9 mouse cellular contexts compared by ENCODE assay signal in genomic region chr4:42949051-42949675, GRCm38 (mm10). TPM values are rescaled to one million over a fixed set of nuclear protein-coding genes. Genes with fewer than 3 reads are reported as not detected.
DNase-seq lines count a peak whose midpoint lies in the region; ATAC-seq and TF ChIP-seq lines count a peak whose summit lies in the region.
"Had no signal": no experiment of that assay in that cellular context is flagged by ENCODE, and none has a peak within 500 bp of the region (broad histone marks: within the 10 kb centered on the region; RNA-seq: fewer than 3 reads in every experiment).

No protein-coding gene starts in this region.

- no peak for ATAC-seq in lung, embryonic 14.5 days (ENCODE audit: insufficient read depth)
- ATAC-seq in embryonic facial prominence, embryonic 15.5 days (ENCODE audit: insufficient number of reproducible peaks, low FRiP score, low TSS enrichment, low read depth): no peak
- no peak for ATAC-seq in intestine, postnatal 0 days
- no peak for ATAC-seq in neural tube, embryonic 13.5 days (ENCODE audit: low read depth)

- H3K4me3 ChIP-seq in lung, embryonic 14.5 days (ENCODE audit: low read depth, low read length): peak overlapping the region; percentile 65
- H3K4me3 ChIP-seq in embryonic facial prominence, embryonic 15.5 days (replicated peaks): peak overlapping the region; percentile 89
- H3K4me3 ChIP-seq in intestine, postnatal 0 days (ENCODE audit: low read depth, low read length): peak overlapping the region; percentile 78
- H3K4me3 ChIP-seq in neural tube, embryonic 13.5 days: peak overlapping the region; percentile 76

- H3K27ac ChIP-seq in lung, embryonic 14.5 days (ENCODE audit: low read depth): no peak overlapping the region
- H3K27ac ChIP-seq in embryonic facial prominence, embryonic 15.5 days (replicated peaks): no peak overlapping the region
- H3K27ac ChIP-seq in intestine, postnatal 0 days (ENCODE audit: low read depth, low read length): no peak overlapping the region
- peak overlapping the region; percentile 97 for H3K27ac ChIP-seq in neural tube, embryonic 13.5 days (replicated peaks)

- DNase-seq in lung, embryonic 14.5 days: no peak
- DNase-seq in lung, postnatal 25 days (ENCODE audit: low spot score): no peak
- DNase-seq in gastrocnemius, adult 8-10 months (ENCODE audit: low spot score in 2 of 2): no peak
- no peak for DNase-seq in left cerebral cortex, adult 11 months (ENCODE audit: low spot score)
- no peak for DNase-seq in layer of hippocampus, adult 9-11 months

- no peaks in the 10 kb centered on the region for H3K27me3 ChIP-seq in lung, embryonic 14.5 days (ENCODE audit: insufficient read depth, low read length)
- H3K27me3 ChIP-seq in embryonic facial prominence, embryonic 15.5 days: no peaks in the 10 kb centered on the region; the same call in 1 of the 2 replicates
- peaks cover 17% of the 10 kb centered on the region; the same call in 1 of the 2 replicates for H3K27me3 ChIP-seq in intestine, postnatal 0 days (replicated peaks; ENCODE audit: control insufficient read depth, insufficient read depth, low read length)
- H3K27me3 ChIP-seq in neural tube, embryonic 13.5 days: no peaks in the 10 kb centered on the region

- no peak for TF ChIP-seq CTCF in lung, embryonic 14.5 days (IDR thresholded peaks at IDR 0.05; ENCODE audit: low read depth)
- no peak for TF ChIP-seq CTCF in intestine, postnatal 0 days (IDR thresholded peaks at IDR 0.05; ENCODE audit: low read depth)

- no peak overlapping the region for H3K9ac ChIP-seq in lung, embryonic 14.5 days
- H3K9ac ChIP-seq in embryonic facial prominence, embryonic 15.5 days: no peak overlapping the region
- peak overlapping the region; percentile 89; the same call in 1 of the 2 replicates for H3K9ac ChIP-seq in intestine, postnatal 0 days (ENCODE audit: low read depth, low read length)
- peak overlapping the region; percentile 52 for H3K9ac ChIP-seq in neural tube, embryonic 13.5 days

- H3K9me3 ChIP-seq in lung, embryonic 14.5 days (ENCODE audit: low read depth, low read length): no peaks in the 10 kb centered on the region
- H3K9me3 ChIP-seq in embryonic facial prominence, embryonic 15.5 days (replicated peaks): no peaks in the 10 kb centered on the region
- no peaks in the 10 kb centered on the region for H3K9me3 ChIP-seq in intestine, postnatal 0 days (ENCODE audit: control insufficient read depth)
- no peaks in the 10 kb centered on the region for H3K9me3 ChIP-seq in neural tube, embryonic 13.5 days

- H3K4me2 ChIP-seq in lung, embryonic 14.5 days: peak overlapping the region; percentile 75
- peak overlapping the region; percentile 68 for H3K4me2 ChIP-seq in embryonic facial prominence, embryonic 15.5 days (replicated peaks)
- peak overlapping the region; percentile 91 for H3K4me2 ChIP-seq in intestine, postnatal 0 days (replicated peaks; ENCODE audit: low read depth)
- peak overlapping the region; percentile 93 for H3K4me2 ChIP-seq in neural tube, embryonic 13.5 days

- peaks cover 6% of the 10 kb centered on the region; the same call in 1 of the 2 replicates for H3K4me1 ChIP-seq in lung, embryonic 14.5 days (ENCODE audit: insufficient read depth)
- H3K4me1 ChIP-seq in embryonic facial prominence, embryonic 15.5 days: peaks cover 38% of the 10 kb centered on the region
- peaks cover 8% of the 10 kb centered on the region; the same call in 1 of the 2 replicates for H3K4me1 ChIP-seq in intestine, postnatal 0 days (replicated peaks; ENCODE audit: control insufficient read depth, insufficient read depth, low read length)
- H3K4me1 ChIP-seq in neural tube, embryonic 13.5 days (replicated peaks): peaks cover 77% of the 10 kb centered on the region

- H3K36me3 ChIP-seq in lung, embryonic 14.5 days (ENCODE audit: insufficient read depth): no peaks in the 10 kb centered on the region
- H3K36me3 ChIP-seq in embryonic facial prominence, embryonic 15.5 days: no peaks in the 10 kb centered on the region
- H3K36me3 ChIP-seq in intestine, postnatal 0 days (ENCODE audit: control insufficient read depth, insufficient read depth): no peaks in the 10 kb centered on the region; the same call in 1 of the 2 replicates
- 0 out of 2 replicates have a peak, but pooled peaks cover 7% of the 10 kb centered on the region for H3K36me3 ChIP-seq in neural tube, embryonic 13.5 days

- WGBS in lung, embryonic 14.5 days: 6% methylated on average over 14 of the region's 14 CpGs
- 11% methylated on average over 14 of the region's 14 CpGs for WGBS in embryonic facial prominence, embryonic 15.5 days
- WGBS in intestine, postnatal 0 days: 6% methylated on average over 14 of the region's 14 CpGs
- 14% methylated on average over 14 of the region's 14 CpGs for WGBS in neural tube, embryonic 13.5 days

RNA-seq across cellular contexts. Expression of gene Dnajb5, which starts 0.5 kb away (rescaled TPM):
- polyA plus RNA-seq in lung, embryonic 14.5 days (2014; fragmentation: Nextera tagmentation; extraction: Ambion mirVana): 6.3 and 6.9 TPM in 2 replicates
- polyA plus RNA-seq in embryonic facial prominence, embryonic 15.5 days (2015; fragmentation: Nextera tagmentation; extraction: Ambion mirVana): 10.4 and 11.6 TPM in 2 replicates
- 7.5 and 8.8 TPM in 2 replicates for polyA plus RNA-seq in intestine, postnatal 0 days (2015; fragmentation: Nextera tagmentation; extraction: Ambion mirVana)
- 50.1 and 50.5 TPM in 2 replicates for polyA plus RNA-seq in neural tube, embryonic 13.5 days (2015; fragmentation: Nextera tagmentation; extraction: Ambion mirVana)
- 100 to 1,000 TPM; 203 to 225 (median 211) TPM for total RNA-seq in gastrocnemius, adult 8-10 months (2022)

RNA-seq across cellular contexts. Expression of gene 1700022I11Rik, which starts 20.2 kb away (rescaled TPM):
- polyA plus RNA-seq in lung, embryonic 14.5 days (2014; fragmentation: Nextera tagmentation; extraction: Ambion mirVana): 0.43 and 0.46 TPM in 2 replicates
- 0.24 and 1.6 TPM in 2 replicates for polyA plus RNA-seq in embryonic facial prominence, embryonic 15.5 days (2015; fragmentation: Nextera tagmentation; extraction: Ambion mirVana)
- 0.43 TPM in 1 of 2 replicates, not detected in the other for polyA plus RNA-seq in intestine, postnatal 0 days (2015; fragmentation: Nextera tagmentation; extraction: Ambion mirVana)
- 0.57 and 1.3 TPM in 2 replicates for polyA plus RNA-seq in neural tube, embryonic 13.5 days (2015; fragmentation: Nextera tagmentation; extraction: Ambion mirVana)
- not detected for total RNA-seq in gastrocnemius, adult 8-10 months (2022)
- total RNA-seq: hematopoietic stem cell, adult 5-6 weeks had no signal

RNA-seq across cellular contexts. Expression of gene Phf24, which starts 32.7 kb away (rescaled TPM):
- polyA plus RNA-seq in lung, embryonic 14.5 days (2014; fragmentation: Nextera tagmentation; extraction: Ambion mirVana): 0.43 and 0.53 TPM in 2 replicates
- 2.0 and 2.8 TPM in 2 replicates for polyA plus RNA-seq in embryonic facial prominence, embryonic 15.5 days (2015; fragmentation: Nextera tagmentation; extraction: Ambion mirVana)
- 0.73 and 1.0 TPM in 2 replicates for polyA plus RNA-seq in intestine, postnatal 0 days (2015; fragmentation: Nextera tagmentation; extraction: Ambion mirVana)
- 20.1 and 27.6 TPM in 2 replicates for polyA plus RNA-seq in neural tube, embryonic 13.5 days (2015; fragmentation: Nextera tagmentation; extraction: Ambion mirVana)
- under 1 TPM; 0.27 to 0.67 (median 0.50) TPM for total RNA-seq in gastrocnemius, adult 8-10 months (2022)
- total RNA-seq: hematopoietic stem cell, adult 5-6 weeks had no signal

RNA-seq across cellular contexts. Expression of gene Vcp, which starts 51.1 kb away (rescaled TPM):
- polyA plus RNA-seq in lung, embryonic 14.5 days (2014; fragmentation: Nextera tagmentation; extraction: Ambion mirVana): 558 and 560 TPM in 2 replicates
- 478 and 494 TPM in 2 replicates for polyA plus RNA-seq in embryonic facial prominence, embryonic 15.5 days (2015; fragmentation: Nextera tagmentation; extraction: Ambion mirVana)
- 205 and 207 TPM in 2 replicates for polyA plus RNA-seq in intestine, postnatal 0 days (2015; fragmentation: Nextera tagmentation; extraction: Ambion mirVana)
- polyA plus RNA-seq in neural tube, embryonic 13.5 days (2015; fragmentation: Nextera tagmentation; extraction: Ambion mirVana): 526 and 554 TPM in 2 replicates
- total RNA-seq in gastrocnemius, adult 8-10 months (2022): 100 to 1,000 TPM; 252 to 285 (median 260) TPM

Comparison
In these comparisons a context has a peak if more than half of its experiments do, and no peak if none do; other contexts are left out.
1. H3K9ac ChIP-seq: peak in intestine, postnatal 0 days (single experiment) and neural tube, embryonic 13.5 days (single experiment); none in lung, embryonic 14.5 days (single experiment) and embryonic facial prominence, embryonic 15.5 days (single experiment).
2. Peak in every context shown above with its lines, with median percentiles within 50 percentile points of each other: H3K4me2 ChIP-seq and H3K4me3 ChIP-seq.